Mouse (Mus musculus) common myeloid progenitor, adult 5-6 weeks (primary cell): ENCODE data around the gene Olfr1368. TPM values are rescaled to one million over a fixed set of nuclear protein-coding genes. Genes with fewer than 3 reads are reported as not detected.
"Not testable (repeated sequence)": the region's sequence is repeated elsewhere in the genome, so short reads cannot be mapped to it uniquely, and the experiment has no call there.

Experiments
- ATAC-seq: replicated peaks from 2 replicates; pipeline ENCODE4 v1.8.0; 2016; ENCODE audit warnings: low read depth, mild to moderate bottlenecking, moderate TSS enrichment, inconsistent platforms; ENCODE audit not compliant: poor library complexity, severe bottlenecking
- total RNA-seq: library from RNA; stranded (forward); fragments of 200-1000, 187-1606 nt; gene quantifications from 2 replicates; pipeline ENCODE4 v1.2.3, GENCODE M21; 2017

The Olfr1368 gene
- total RNA-seq, 1 experiment from 2014 or later, result not detected

DNA sequence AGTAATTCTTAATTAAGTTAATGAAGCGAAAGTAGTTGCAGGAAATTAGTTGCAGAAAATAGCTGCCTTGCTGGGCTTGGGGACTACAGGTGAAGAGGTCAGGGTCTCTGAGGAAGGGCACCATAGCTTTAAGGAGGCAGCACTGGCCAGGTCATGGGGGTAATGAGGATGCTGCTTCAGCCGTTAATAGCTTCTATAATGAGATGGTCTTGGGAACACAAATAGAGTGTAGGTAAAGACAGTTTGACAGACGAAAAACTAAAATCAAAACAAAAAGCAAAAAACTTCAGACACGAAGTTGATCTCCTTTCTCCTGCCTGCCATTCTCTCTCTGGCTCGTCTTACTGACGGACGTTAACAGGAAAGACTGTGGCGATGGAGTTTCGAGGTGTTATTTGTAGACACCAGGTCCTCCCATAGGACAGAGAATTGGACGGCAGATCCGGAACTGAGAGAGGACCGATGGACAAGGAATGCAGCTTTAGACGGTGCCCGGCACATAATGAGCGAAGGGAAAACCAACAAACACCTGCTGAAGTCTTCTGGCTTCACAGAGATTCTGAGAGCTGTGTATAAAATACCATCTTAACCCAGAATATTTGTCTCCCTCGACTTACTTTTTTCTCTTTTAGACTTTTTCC lies 22.8 kb upstream of the Olfr1368 start:
- no peak for ATAC-seq

DNA sequence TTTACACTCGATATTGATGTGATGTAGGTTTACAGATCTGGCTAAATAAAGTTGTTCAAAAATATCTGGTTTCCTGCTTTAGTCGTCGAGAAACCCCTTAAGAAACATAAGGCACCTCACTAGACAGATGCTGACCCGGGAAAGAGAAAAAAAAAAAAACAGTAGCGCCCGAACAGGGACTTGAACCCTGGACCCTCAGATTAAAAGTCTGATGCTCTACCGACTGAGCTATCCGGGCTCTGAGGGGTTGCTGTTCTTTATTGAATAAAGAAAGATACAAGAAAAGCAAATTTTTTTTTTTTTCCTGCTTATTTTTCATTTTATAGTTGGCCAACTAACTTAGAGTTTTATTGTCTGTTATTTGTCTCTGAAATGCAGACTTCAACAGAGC lies 22.2 kb upstream of the Olfr1368 start:
- 0 out of 2 replicates have a peak, but pooled peaks have one; percentile 1 for ATAC-seq

DNA sequence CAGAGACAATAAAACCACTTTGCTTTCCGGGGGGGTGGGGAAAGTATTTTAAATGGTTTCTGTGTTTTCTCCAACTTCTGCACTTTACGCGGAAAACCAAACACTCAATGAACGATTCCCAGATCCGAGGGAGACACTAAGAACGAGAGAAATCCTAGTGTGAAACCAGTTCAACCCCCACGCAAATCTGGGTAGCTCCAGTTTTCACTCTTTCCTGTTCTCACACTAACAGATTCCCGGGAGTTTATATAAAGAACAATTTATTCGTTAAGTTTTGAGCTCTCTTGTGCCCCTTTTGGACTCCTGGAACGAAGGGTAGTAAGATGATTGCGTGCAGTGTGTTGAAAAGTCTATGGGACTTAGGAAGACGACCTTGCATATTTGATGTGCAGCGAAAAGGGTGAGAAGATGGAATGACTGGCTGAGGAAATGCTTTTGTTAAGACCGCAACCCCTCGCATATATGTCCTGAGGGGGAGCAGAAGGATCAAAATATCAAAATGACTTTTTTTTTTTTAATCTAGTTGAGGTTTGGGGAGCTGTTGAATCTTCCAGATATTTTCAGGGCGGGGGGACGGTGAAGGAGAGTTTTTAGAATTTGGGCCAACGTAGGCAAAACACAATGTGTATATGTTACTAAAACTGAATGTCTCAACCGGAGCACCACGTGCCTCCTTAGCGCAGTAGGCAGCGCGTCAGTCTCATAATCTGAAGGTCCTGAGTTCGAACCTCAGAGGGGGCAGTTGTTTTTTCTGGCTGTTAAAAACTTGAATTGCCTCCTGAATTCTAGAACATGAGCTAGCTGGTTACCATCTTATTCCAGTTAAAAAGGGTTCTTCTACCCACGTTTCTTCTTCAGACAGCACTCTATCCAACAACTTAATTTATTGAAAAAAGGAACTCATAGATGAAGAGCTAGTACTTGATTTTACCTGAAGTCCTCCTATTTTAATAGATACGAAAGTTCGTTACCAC lies 21.6 kb upstream of the Olfr1368 start:
- ATAC-seq, result peak; percentile 12; the same call in 1 of the 2 replicates

DNA sequence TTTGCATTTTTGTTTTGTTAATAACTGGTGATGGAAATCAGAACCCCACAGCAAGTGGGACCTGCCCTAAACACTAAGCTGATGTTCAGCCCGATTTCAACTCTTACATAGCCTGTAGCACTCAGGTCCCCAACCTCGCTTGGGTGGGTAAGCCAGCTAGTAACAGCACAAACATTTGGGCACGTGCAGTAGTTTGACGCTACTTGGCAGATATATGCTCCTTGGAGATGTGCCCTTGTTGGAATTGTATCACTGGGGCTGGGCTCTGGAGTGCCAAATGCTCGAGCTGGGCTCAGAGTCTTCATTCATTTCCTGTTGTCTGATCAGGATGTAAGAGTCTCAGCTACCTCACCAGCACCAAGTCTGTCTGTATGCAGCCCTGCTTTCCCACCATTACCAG lies 16.9 kb upstream of the Olfr1368 start:
- no peak for ATAC-seq

DNA sequence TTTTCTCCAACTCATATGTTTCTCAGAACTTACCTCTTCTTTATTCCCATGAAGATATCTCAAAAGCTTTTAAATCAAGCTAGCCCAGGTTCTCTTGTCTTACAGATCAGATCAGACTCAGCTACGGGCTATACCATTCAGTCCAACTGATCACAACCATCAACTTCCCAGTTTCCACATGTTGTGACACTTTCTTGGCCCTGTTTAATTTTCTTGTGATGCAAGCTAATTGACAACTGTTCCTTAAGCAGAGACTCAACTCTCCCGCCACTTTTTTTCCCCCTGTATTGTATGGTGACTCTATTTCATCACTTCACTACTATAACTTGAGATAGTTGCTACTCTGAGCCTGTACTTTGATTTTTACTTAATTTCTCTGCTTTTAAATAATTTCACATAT lies 15.9 kb upstream of the Olfr1368 start:
- ATAC-seq, result no peak

DNA sequence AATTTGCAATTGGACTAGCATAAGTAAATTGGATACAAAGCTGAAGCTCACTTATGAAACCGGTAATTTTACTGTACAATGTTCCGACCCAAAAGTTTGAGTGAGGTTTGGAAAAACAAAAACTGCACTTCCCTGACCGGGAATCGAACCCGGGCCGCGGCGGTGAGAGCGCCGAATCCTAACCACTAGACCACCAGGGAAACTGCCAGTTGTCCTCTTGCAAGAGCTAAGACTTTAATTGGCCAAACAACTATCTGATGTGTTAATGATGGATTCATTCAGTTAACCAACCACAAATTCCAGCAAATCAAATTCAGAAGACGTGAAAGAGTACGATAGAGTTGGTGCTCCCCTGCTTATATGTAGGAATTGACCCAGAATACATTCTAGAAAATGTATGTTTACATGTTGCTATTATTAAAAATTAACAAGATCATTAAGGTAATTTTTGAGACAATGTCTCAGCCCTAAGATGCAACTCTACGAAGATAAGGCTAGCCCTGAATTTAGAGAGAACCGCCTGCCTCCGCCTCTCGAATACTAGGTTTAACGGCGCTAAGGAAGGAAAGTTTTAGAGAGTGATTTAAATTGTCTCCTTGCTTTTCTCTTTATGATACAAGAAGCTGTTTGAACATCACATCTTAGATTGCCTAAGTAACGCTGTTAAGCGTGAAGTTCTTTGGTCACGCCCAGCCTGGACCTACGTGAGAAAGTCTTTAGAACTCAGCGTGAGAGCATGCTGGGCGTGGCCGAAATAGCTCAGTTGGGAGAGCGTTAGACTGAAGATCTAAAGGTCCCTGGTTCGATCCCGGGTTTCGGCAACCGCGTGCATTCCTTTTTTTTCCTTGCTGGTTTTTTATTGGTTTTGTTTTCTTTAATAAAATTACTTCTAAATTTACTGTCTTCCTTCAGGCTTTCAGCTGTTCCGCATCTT lies 15.3 kb upstream of the Olfr1368 start:
- ATAC-seq, result peak; percentile 67

DNA sequence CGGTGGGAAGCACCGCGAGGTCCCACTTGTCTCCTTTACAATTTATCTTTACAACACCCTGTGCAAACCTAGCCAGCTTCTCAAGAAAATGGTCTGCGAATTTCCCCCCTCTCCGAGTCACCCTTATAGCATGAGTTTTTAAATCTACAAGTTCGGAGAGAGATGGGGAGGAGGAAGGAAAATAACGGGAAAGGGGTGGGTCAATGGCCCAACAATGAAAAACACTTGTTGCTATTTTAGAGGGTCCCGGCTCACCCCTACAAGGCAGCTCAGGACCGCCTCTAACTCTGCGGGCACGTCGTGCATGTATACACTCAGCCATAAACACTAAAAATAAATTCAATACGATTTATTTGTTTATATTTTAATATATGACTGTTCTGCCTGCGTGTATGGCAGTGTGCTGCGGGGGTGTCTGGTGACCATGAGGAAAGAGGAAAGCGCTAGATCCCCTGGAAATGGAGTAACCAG lies 14.4 kb upstream of the Olfr1368 start:
- ATAC-seq, result no peak

DNA sequence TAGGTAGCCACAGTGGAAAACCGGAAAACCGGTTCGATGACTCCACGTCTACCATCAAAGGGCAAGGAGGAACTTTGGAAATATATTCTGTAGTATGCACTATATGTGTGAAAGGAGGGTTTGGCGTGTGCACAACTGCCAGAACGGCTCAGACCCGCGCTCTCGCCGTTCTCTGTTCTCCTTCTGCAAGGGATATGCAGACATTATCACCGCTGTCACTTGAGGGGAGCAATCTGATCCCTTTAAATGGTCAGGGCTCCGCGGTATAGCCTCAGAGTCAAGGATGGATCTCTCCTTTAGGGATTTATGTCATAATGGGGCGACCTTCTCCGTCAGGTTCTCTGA lies 13.8 kb upstream of the Olfr1368 start:
- no peak; the same call in 1 of the 2 replicates for ATAC-seq

DNA sequence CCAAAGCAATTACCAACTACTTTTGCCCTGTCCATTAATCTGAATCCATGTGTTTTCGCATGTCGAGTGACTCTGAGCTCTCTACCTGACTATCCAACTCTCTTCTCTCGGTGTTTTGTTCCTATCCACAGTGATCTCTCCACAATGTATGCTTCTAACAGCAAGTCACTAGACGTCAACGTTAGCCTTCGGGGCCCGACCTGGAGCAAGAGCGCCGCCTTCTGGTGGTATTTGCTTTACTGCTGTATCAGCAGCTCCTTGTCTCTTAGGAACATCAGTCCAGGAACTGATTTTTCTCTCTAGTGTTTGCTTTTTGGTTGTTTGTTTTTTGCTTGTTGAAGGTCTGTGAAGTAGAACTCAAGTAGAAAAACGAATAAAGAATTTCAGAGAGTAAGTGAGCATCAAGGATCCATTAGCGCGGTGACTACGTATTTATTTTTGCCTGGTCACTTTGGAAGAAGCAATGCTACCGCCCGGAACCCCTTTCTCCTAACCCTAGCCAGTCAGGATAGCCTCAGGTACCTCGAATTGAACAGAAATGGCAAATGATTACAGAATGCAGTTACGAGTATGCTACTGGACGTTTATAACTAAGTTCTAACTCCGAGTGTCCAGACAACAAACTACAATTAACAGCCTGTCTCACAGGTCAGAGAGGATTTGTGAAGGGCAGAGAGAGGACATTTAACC lies 13.3 kb upstream of the Olfr1368 start:
- peak; percentile 71 for ATAC-seq

DNA sequence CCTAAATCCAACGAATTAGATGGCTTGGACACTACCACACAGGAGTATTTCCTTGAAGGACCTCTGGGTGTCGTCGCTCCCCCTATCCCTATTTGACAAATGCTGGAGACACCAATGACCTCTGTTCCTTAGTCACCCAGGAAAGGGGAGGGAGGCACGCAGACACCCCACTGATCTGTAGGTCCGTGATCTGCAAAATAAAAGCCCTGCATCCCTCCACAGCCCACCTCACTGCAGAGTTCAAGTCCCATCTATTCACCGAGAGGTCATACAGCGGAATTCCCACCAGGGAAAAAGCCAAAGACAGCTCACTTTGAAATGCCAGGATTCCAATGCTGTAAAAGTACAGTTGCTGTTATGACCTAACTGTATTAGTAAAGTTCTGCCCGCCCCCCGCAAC lies 12.4 kb upstream of the Olfr1368 start:
- no peak for ATAC-seq

DNA sequence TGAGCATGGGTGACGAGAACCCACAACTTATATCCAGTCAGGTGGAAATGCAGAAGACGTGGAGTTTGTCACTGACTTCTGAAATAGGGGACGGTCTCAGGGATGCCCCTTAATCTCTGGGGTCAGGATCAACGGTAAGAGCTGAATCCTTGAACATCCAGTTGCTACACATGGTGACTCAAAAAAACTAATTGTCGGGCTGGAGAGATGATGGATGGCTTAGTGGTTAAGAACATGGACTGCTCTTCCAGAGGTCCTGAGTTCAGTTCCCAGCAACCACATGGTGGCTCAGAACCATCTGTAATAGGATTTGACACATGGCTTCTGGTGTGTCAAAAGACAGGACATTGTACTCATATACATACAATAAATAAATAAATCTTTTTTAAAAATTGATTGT lies 10.2 kb upstream of the Olfr1368 start:
- ATAC-seq, result no peak

DNA sequence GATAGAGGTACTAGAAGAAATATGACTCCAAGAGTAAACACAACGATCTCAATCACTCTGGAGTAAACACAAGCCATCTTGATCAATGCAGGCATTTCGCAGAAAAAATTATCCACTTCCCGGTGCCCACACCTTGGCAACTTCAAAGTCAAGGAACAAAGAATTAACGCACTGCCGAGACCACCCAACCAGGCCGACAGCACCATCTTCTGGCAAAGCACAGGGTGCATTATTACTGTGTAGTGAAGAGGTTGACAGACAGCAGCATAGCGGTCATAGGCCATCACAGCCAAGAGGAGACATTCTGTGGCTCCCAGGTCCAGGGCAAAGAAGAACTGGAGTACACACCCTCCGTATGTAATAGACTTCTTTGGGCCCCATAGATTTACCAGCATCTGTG lies 3.2 kb downstream of the Olfr1368 start:
- ATAC-seq, result no peak

DNA sequence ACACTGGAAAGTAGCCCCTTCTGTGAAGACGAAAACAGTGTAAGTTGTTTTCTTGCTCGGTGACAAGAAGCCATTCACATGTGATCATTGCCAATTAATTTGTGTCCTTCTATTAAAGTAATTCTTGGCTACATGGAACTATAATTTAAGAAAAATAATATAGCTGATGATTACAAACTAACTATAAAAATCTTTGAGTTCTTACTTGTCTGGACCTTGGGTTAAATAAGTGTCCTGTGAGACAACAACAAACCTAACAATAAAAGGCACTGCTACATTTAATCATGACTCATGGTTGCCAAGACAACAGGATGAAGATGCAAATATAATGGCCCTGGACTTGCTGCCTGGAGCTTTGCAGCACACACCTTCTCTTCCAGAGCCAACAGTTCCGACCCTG lies 16.3 kb downstream of the Olfr1368 start, which contains the start of gene Olfr263:
Gene Olfr263, plus strand, starts transcription at position 301 of the 400 bp plus-strand sequence.
- not testable (repeated sequence) for ATAC-seq

DNA sequence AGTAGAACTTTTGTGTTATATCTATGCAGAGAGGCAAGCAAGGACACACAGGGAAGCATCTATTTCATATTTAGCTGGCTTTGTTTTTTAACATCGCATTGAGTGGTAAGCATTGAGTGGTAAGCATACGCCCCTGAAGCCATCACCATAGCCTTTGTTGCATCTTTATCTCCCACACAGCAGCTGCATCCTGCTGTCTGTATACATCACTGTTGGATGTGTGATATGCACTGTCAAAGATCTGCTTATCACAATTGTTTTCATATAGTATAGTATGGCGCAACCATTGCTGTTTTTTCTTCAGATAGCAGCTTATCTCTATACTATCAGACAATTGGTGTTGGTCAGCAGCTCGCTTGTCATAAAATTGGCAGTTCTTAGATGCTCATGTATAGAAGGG lies 31.5 kb downstream of the Olfr1368 start:
- no peak; the same call in 1 of the 2 replicates for ATAC-seq

DNA sequence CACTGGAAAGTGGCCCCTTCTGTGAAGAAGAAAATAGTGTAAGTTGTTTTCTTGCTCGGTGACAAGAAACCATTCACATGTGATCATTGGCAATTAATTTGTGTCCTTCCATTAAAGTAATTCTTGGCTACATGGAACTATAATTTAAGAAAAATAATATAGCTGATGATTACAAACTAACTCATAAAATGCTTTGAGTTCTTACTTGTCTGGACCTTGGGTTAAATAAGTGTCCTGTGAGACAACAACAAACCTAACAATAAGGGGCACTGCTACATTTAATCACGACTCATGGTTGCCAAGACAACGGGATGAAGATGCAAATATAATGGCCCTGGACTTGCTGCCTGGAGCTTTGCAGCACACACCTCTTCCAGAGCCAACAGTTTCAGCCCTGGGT lies 34.5 kb downstream of the Olfr1368 start, which contains the start of gene Olfr1369-ps1:
Gene Olfr1369-ps1, plus strand, starts transcription at position 301 of the 400 bp plus-strand sequence.
- not testable (repeated sequence) for ATAC-seq

DNA sequence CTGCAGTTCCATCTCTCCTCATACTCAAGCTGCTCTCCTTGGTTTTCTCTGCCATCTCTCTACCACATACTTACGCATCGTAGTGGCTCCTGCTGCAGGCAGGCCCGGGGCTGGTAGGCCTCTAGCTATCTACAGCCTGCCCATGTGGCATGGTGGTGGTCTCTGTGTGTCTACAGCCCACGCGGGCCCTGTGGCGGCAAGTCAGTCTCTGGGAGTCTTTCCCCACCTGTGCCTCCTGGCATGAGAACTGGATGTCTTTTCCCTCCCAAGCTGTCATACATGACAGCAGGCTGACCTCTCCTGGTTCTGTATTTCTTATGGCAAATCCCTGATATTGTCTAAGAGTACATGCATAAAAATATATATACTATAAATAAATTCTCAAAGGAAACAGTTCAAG lies 35.2 kb downstream of the Olfr1368 start:
- no peak for ATAC-seq

DNA sequence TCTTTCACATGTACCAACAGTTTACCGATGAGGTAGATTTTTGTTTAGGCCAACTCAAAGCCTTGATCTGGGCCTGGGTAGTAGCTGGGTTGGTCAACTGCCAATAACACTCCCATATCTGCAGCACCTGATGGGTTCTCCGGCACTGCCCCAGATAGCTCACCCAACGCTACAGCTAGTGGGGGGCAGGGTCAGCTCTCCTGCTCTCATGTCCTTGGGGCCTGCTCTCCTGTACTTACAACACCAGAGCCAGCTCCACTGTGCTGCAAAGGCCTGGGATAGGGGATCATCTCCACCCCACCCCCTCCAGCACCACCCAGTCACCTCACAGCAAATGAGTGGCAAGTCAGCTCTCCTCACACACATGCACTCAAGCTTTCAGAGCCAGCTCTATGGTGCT lies 35.9 kb downstream of the Olfr1368 start:
- no peak for ATAC-seq
